Mouse (Mus musculus): ENCODE data around the gene Ddit4l. TPM values are rescaled to one million over a fixed set of nuclear protein-coding genes. Genes with fewer than 3 reads are reported as not detected.

Gene Ddit4l
- total and polyA plus RNA-seq, 3 experiments: 2.6 to 11.3 (median 2.8) TPM

- Histone ChIP-seq H3K79me2 (replicated peaks; ENCODE audit: control insufficient read depth, extremely low read depth, insufficient read depth, poor library complexity, severe bottlenecking) (no peaks in the 10 kb centered on the region), H3K27ac (ENCODE audit: insufficient read depth, low read depth) (no peak overlapping the region), H3K27me3 (replicated peaks) (no peaks in the 10 kb centered on the region), H3K9me3 (replicated peaks; ENCODE audit: low read length) (no peaks in the 10 kb centered on the region), H3K36me3 (replicated peaks in 1 of 2; ENCODE audit: control insufficient read depth in 1 of 2, insufficient read depth in 1 of 2, low read length in 1 of 2) (no peaks in the 10 kb centered on the region), H3K9ac (ENCODE audit: insufficient read depth, low read depth) (no peak overlapping the region), H3K4me2 (ENCODE audit: insufficient read depth, low read depth, poor library complexity, severe bottlenecking) (no peak overlapping the region), H3K4me3 (replicated peaks in 1 of 3; ENCODE audit: low read depth in 2 of 3, low read length in 2 of 3, poor library complexity in 1 of 3) (no peak overlapping the region), H3K4me1 (ENCODE audit: control insufficient read depth in 1 of 2, insufficient read depth in 2 of 2) (peaks cover 0 to 5% of the 10 kb centered on the region in 2 experiments; a peak in 1 of 4 replicates)
- TF ChIP-seq GABPA (IDR thresholded peaks at IDR 0.05; ENCODE audit: insufficient replicate concordance, low read depth, low read length): no peak
- TF ChIP-seq CTCF (conservative IDR thresholded peaks at IDR 0.05 in 1 of 2, IDR thresholded peaks at IDR 0.05 in 1 of 2; ENCODE audit: low read depth in 2 of 2, low read length in 2 of 2): peak in 1 of 2 experiments; percentile 52; a peak in 2 of 4 replicates
- TF ChIP-seq MAX (IDR thresholded peaks at IDR 0.05; ENCODE audit: low read length): no peak
- peak; percentile 60 for TF ChIP-seq SMC3 (IDR thresholded peaks at IDR 0.05; ENCODE audit: low read depth, low read length)
- TF ChIP-seq MXI1 (IDR thresholded peaks at IDR 0.05; ENCODE audit: low read depth, low read length): no peak
- no peak for TF ChIP-seq ZNF384 (IDR thresholded peaks at IDR 0.05; ENCODE audit: low read depth, low read length)
- peak; percentile 61 for TF ChIP-seq RAD21 (IDR thresholded peaks at IDR 0.05; ENCODE audit: low read depth, low read length)
- dilution Hi-C loops (cut with MboI; ENCODE audit: extremely low pct_ligation_motif_present, extremely low pct_unique_long_range_greater_than_20kb, low sequenced_read_pairs) (no loop called here), in situ Hi-C loops (cut with MboI; ENCODE audit: low pct_ligation_motif_present, low pct_unique_long_range_greater_than_20kb, low sequenced_read_pairs) (no loop called here)
- no peak for DNase-seq (ENCODE audit: extremely low read depth)
Measured at GRCm38 (mm10) chr3:137636571-137636970, 15.2 kb downstream of the Ddit4l start.

GRCm38 (mm10) chr3:137641238-137641637 lies 19.8 kb downstream of the Ddit4l start:
- no peak for TF ChIP-seq KAT2A (IDR thresholded peaks at IDR 0.05; ENCODE audit: insufficient replicate concordance, low read length)
- TF ChIP-seq ZC3H11A (IDR thresholded peaks at IDR 0.05; ENCODE audit: low read depth, low read length): no peak
- no peak for TF ChIP-seq HCFC1 (IDR thresholded peaks at IDR 0.05; ENCODE audit: low read depth, low read length)
- TF ChIP-seq CHD1 (IDR thresholded peaks at IDR 0.05; ENCODE audit: low read depth, low read length): no peak
- no peak for TF ChIP-seq MAX (IDR thresholded peaks at IDR 0.05; ENCODE audit: low read length)
- no peak for TF ChIP-seq SMC3 (IDR thresholded peaks at IDR 0.05; ENCODE audit: low read depth, low read length)
- no peak for TF ChIP-seq JUND (conservative IDR thresholded peaks at IDR 0.05; ENCODE audit: low read depth, low read length)
- TF ChIP-seq ELF1 (IDR thresholded peaks at IDR 0.05; ENCODE audit: low read depth, low read length): no peak
- TF ChIP-seq ETS1 (conservative IDR thresholded peaks at IDR 0.05; ENCODE audit: low read depth, low read length): no peak
- TF ChIP-seq USF1 (IDR thresholded peaks at IDR 0.05; ENCODE audit: low read depth, low read length): no peak
- TF ChIP-seq POLR2A (IDR thresholded peaks at IDR 0.05; ENCODE audit: low read depth, low read length): no peak
- TF ChIP-seq MAZ (IDR thresholded peaks at IDR 0.05; ENCODE audit: low read depth, low read length): no peak
- TF ChIP-seq UBTF (IDR thresholded peaks at IDR 0.05; ENCODE audit: low read depth, low read length): no peak
- no peak for TF ChIP-seq BHLHE40 (IDR thresholded peaks at IDR 0.05; ENCODE audit: low read depth, low read length)
- no peak for TF ChIP-seq RCOR1 (conservative IDR thresholded peaks at IDR 0.05; ENCODE audit: low read depth, low read length)
- TF ChIP-seq NELFE (IDR thresholded peaks at IDR 0.05; ENCODE audit: low read depth, low read length): no peak
- no peak for TF ChIP-seq IRF4 (IDR thresholded peaks at IDR 0.05; ENCODE audit: low read depth, low read length)
- in situ Hi-C loops (cut with MboI; ENCODE audit: low pct_ligation_motif_present, low pct_unique_long_range_greater_than_20kb, low sequenced_read_pairs) (no loop called here), dilution Hi-C loops (cut with MboI; ENCODE audit: extremely low pct_ligation_motif_present, extremely low pct_unique_long_range_greater_than_20kb, low sequenced_read_pairs) (no loop called here)
- Histone ChIP-seq H3K4me3 (replicated peaks in 1 of 3; ENCODE audit: low read depth in 2 of 3, low read length in 2 of 3, poor library complexity in 1 of 3) (no peak overlapping the region), H3K4me2 (ENCODE audit: insufficient read depth, low read depth, poor library complexity, severe bottlenecking) (no peak overlapping the region), H3K27ac (ENCODE audit: insufficient read depth, low read depth) (no peak overlapping the region), H3K4me1 (ENCODE audit: control insufficient read depth in 1 of 2, insufficient read depth in 2 of 2) (peaks cover 11 to 43% of the 10 kb centered on the region in 2 experiments), H3K36me3 (replicated peaks in 1 of 2; ENCODE audit: control insufficient read depth in 1 of 2, insufficient read depth in 1 of 2, low read length in 1 of 2) (no peaks in the 10 kb centered on the region), H3K9me3 (replicated peaks; ENCODE audit: low read length) (no peaks in the 10 kb centered on the region), H3K79me2 (replicated peaks; ENCODE audit: control insufficient read depth, extremely low read depth, insufficient read depth, poor library complexity, severe bottlenecking) (no peaks in the 10 kb centered on the region), H3K9ac (ENCODE audit: insufficient read depth, low read depth) (no peak overlapping the region), H3K27me3 (replicated peaks) (no peaks in the 10 kb centered on the region)
- no peak for DNase-seq (ENCODE audit: extremely low read depth)
